Mouse (Mus musculus) small intestine, adult 2 months (tissue): ENCODE measurements at regions not wholly inside any gene's neighbourhood (a gene's known extent, or its start where the extent isn't known, plus 50 kb on each side); places are given as distances from the start of the nearest gene placed in this dataset.

Experiments
- CTCF ChIP-seq: fragments of 200-500 bp; IDR thresholded peaks from 2 replicates; pipeline ENCODE4 v1.5.1; 2012; ENCODE audit warnings: low read depth, mild to moderate bottlenecking, control low read depth, inconsistent platforms, low read length, moderate library complexity, mixed read lengths; ENCODE audit not compliant: insufficient replicate concordance, insufficient read length; ENCODE audit errors: extremely low read depth
- POLR2A ChIP-seq: fragments of 200-500 bp; IDR thresholded peaks from 2 replicates; pipeline ENCODE4 v1.6.1; 2012; ENCODE audit warnings: low read depth, mild to moderate bottlenecking, control low read depth, inconsistent platforms, low read length, moderate library complexity

- TF ChIP-seq POLR2A (no peak), CTCF (no peak)
Measured at GRCm38 (mm10) chr7:136232177-136232576, 516.0 kb upstream of the Mki67 start.
